Mouse (Mus musculus): ENCODE data around the gene Zfp738. TPM values are rescaled to one million over a fixed set of nuclear protein-coding genes. Genes with fewer than 3 reads are reported as not detected.

Gene Zfp738
- total and polyA plus RNA-seq, 3 experiments, result 0.47 to 35.4 (median 17.8) TPM

DNA sequence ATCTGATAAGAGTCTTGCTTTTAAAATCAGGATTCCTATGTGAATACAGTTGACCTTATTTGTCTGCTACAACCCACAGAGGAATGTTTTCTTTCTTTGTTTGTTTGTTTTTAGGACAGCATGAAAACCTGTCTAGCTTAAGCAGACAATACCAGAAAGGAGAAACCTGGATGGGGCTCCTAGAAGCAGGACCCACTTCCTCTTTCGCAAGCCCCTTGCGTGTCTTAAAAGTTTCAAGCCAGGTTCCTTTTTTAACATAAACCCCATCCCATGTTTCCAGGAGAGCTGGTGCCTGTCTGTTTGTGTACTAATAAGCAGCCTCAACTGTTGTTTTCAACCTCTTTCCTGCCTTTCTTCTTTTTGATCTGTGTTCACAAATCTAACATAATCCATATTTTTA, 12.0 kb downstream of the Zfp738 start:
- Histone ChIP-seq H3K36me3 (replicated peaks) (no peaks in the 10 kb centered on the region), H3K27me3 (ENCODE audit: insufficient read depth, low read length) (no peaks in the 10 kb centered on the region), H3K4me1 (ENCODE audit: insufficient read depth, low read depth, low read length) (no peaks in the 10 kb centered on the region), H3K9me3 (replicated peaks) (no peaks in the 10 kb centered on the region; the same call in 1 of the 2 replicates), H3K4me3 (ENCODE audit: low read depth, low read length) (no peak overlapping the region)
- no peak for TF ChIP-seq POLR2AphosphoS5 (IDR thresholded peaks at IDR 0.05; ENCODE audit: insufficient replicate concordance, low read depth, low read length)
- TF ChIP-seq CTCF (IDR thresholded peaks at IDR 0.05; ENCODE audit: low read depth, low read length), result no peak
- TF ChIP-seq TAL1 (conservative IDR thresholded peaks at IDR 0.05; ENCODE audit: low read depth, low read length), result no peak
- no peak for TF ChIP-seq GATA2 (IDR thresholded peaks at IDR 0.05; ENCODE audit: borderline replicate concordance, low read depth, low read length)
- TF ChIP-seq GATA1 (IDR thresholded peaks at IDR 0.05; ENCODE audit: borderline replicate concordance, low read length), result no peak
- DNase-seq (ENCODE audit: low spot score) (no peak), ATAC-seq (ENCODE audit: extremely low read depth, insufficient number of reproducible peaks, low FRiP score, poor library complexity, severe bottlenecking) (no peak)

- no peak for ATAC-seq (ENCODE audit: extremely low read depth, insufficient number of reproducible peaks, low FRiP score, poor library complexity, severe bottlenecking)
- Histone ChIP-seq H3K36me3 (replicated peaks) (no peaks in the 10 kb centered on the region), H3K9me3 (replicated peaks) (no peaks in the 10 kb centered on the region), H3K27me3 (ENCODE audit: insufficient read depth, low read length) (no peaks in the 10 kb centered on the region), H3K4me1 (ENCODE audit: insufficient read depth, low read depth, low read length) (no peaks in the 10 kb centered on the region), H3K4me3 (ENCODE audit: low read depth, low read length) (no peak overlapping the region)
- no peak for TF ChIP-seq TAL1 (conservative IDR thresholded peaks at IDR 0.05; ENCODE audit: low read depth, low read length)
- TF ChIP-seq CTCF (IDR thresholded peaks at IDR 0.05; ENCODE audit: low read depth, low read length), result no peak
- TF ChIP-seq GATA2 (IDR thresholded peaks at IDR 0.05; ENCODE audit: borderline replicate concordance, low read depth, low read length), result no peak
- TF ChIP-seq GATA1 (IDR thresholded peaks at IDR 0.05; ENCODE audit: borderline replicate concordance, low read length), result no peak
- no peak for TF ChIP-seq POLR2AphosphoS5 (IDR thresholded peaks at IDR 0.05; ENCODE audit: insufficient replicate concordance, low read depth, low read length)
- no peak for DNase-seq (ENCODE audit: low spot score)
These were observed 34.4 kb downstream of the Zfp738 start for GRCm38 (mm10) chr13:67652496-67652895.

GRCm38 (mm10) chr13:67637294-67638007, 49.4 kb downstream of the Zfp738 start, which contains the start of the genes Gm49345 and Zfp729a:
Gm49345 (minus strand) TSS chr13:67637769.
Zfp729a (minus strand) TSS chr13:67637791.
- Histone ChIP-seq H3K36me3 (replicated peaks) (peaks cover 3% of the 10 kb centered on the region), H3K4me1 (ENCODE audit: insufficient read depth, low read depth, low read length) (peaks cover 2% of the 10 kb centered on the region; the same call in 1 of the 2 replicates), H3K9me3 (replicated peaks) (no peaks in the 10 kb centered on the region), H3K4me3 (ENCODE audit: low read depth, low read length) (peak within 1 kb of the TSS; percentile 74), H3K27me3 (ENCODE audit: insufficient read depth, low read length) (no peaks in the 10 kb centered on the region)
- DNase-seq (ENCODE audit: low spot score), result peak; percentile 45
- TF ChIP-seq CTCF (IDR thresholded peaks at IDR 0.05; ENCODE audit: low read depth, low read length) (no peak), GATA2 (IDR thresholded peaks at IDR 0.05; ENCODE audit: borderline replicate concordance, low read depth, low read length) (no peak), TAL1 (conservative IDR thresholded peaks at IDR 0.05; ENCODE audit: low read depth, low read length) (no peak), POLR2AphosphoS5 (IDR thresholded peaks at IDR 0.05; ENCODE audit: insufficient replicate concordance, low read depth, low read length) (no peak), GATA1 (IDR thresholded peaks at IDR 0.05; ENCODE audit: borderline replicate concordance, low read length) (no peak)
- peak; percentile 98 for ATAC-seq (ENCODE audit: extremely low read depth, insufficient number of reproducible peaks, low FRiP score, poor library complexity, severe bottlenecking)

DNA sequence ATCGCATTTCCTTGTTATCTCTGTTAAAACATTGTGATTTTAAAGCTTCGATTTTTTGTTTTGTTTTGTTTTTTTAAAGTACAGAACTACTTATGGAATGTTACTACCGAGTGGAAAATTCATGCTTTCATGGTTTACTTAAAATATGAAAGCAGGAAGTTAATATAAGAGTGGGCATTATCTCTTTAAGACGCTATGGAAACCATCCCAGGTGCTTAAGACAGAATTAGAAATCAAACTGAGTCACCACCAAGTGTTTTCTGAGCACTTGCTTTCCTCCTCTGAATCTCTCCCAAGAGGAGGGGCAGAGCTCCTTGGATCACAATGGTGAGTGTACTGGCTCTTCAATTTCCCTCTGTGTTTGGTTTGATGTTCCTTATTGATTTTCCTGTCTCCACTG, 76.8 kb downstream of the Zfp738 start:
- DNase-seq (ENCODE audit: low spot score), result no peak
- H3K4me3 ChIP-seq (ENCODE audit: low read depth, low read length), result no peak overlapping the region
- H3K36me3 ChIP-seq (replicated peaks), result no peaks in the 10 kb centered on the region
- no peaks in the 10 kb centered on the region for H3K27me3 ChIP-seq (ENCODE audit: insufficient read depth, low read length)
- ATAC-seq (ENCODE audit: extremely low read depth, insufficient number of reproducible peaks, low FRiP score, poor library complexity, severe bottlenecking), result no peak; the same call in 1 of the 2 replicates
- H3K4me1 ChIP-seq (ENCODE audit: insufficient read depth, low read depth, low read length), result no peaks in the 10 kb centered on the region
- no peak for TF ChIP-seq CTCF (IDR thresholded peaks at IDR 0.05; ENCODE audit: low read depth, low read length)
- peaks cover 2% of the 10 kb centered on the region; the same call in 1 of the 2 replicates for H3K9me3 ChIP-seq (replicated peaks)

- TF ChIP-seq TAL1 (conservative IDR thresholded peaks at IDR 0.05; ENCODE audit: low read depth, low read length) (no peak), GATA1 (IDR thresholded peaks at IDR 0.05; ENCODE audit: borderline replicate concordance, low read length) (no peak), POLR2AphosphoS5 (IDR thresholded peaks at IDR 0.05; ENCODE audit: insufficient replicate concordance, low read depth, low read length) (no peak), CTCF (IDR thresholded peaks at IDR 0.05; ENCODE audit: low read depth, low read length) (no peak), GATA2 (IDR thresholded peaks at IDR 0.05; ENCODE audit: borderline replicate concordance, low read depth, low read length) (no peak)
- H3K36me3 ChIP-seq (replicated peaks), result no peaks in the 10 kb centered on the region
- H3K9me3 ChIP-seq (replicated peaks), result peaks cover 2% of the 10 kb centered on the region; the same call in 1 of the 2 replicates
- H3K4me3 ChIP-seq (ENCODE audit: low read depth, low read length), result peak within 1 kb of the TSS; percentile 69
- H3K27me3 ChIP-seq (ENCODE audit: insufficient read depth, low read length), result no peaks in the 10 kb centered on the region
- no peaks in the 10 kb centered on the region for H3K4me1 ChIP-seq (ENCODE audit: insufficient read depth, low read depth, low read length)
- DNase-seq (ENCODE audit: low spot score), result peak; percentile 3
- ATAC-seq (ENCODE audit: extremely low read depth, insufficient number of reproducible peaks, low FRiP score, poor library complexity, severe bottlenecking), result peak; percentile 80
These were observed 77.6 kb downstream of the Zfp738 start, which contains the start of gene Zfp729b for GRCm38 (mm10) chr13:67609066-67609876. Zfp729b (minus strand) TSS chr13:67609707.

Other genes with a start within 250 kb of the Zfp738 start
- gene Zfp874a, start 235.4 kb downstream of the Zfp738 start, total RNA-seq (2014; fragmentation: Nextera tagmentation), result 35.1 and 39.2 TPM in 2 replicates
- gene Zfp874a, start 235.4 kb downstream of the Zfp738 start, total RNA-seq (2017), result 11.3 and 13.2 TPM in 2 replicates
- gene Zfp874a, start 235.4 kb downstream of the Zfp738 start, polyA plus RNA-seq (2012), result 0.45 and 0.70 TPM in 2 replicates
- gene Zfp874b, start 202.8 kb downstream of the Zfp738 start, total RNA-seq (2014; fragmentation: Nextera tagmentation), result 32.2 and 37.7 TPM in 2 replicates
- gene Zfp874b, start 202.8 kb downstream of the Zfp738 start, total RNA-seq (2017), result 18.6 and 22.0 TPM in 2 replicates
- 0.63 and 0.69 TPM in 2 replicates for gene Zfp874b, start 202.8 kb downstream of the Zfp738 start, polyA plus RNA-seq (2012)
- 18.7 and 26.3 TPM in 2 replicates for gene Zfp58, start 186.5 kb downstream of the Zfp738 start, total RNA-seq (2014; fragmentation: Nextera tagmentation)
- 13.6 and 14.2 TPM in 2 replicates for gene Zfp58, start 186.5 kb downstream of the Zfp738 start, total RNA-seq (2017)
- 0.40 and 0.80 TPM in 2 replicates for gene Zfp58, start 186.5 kb downstream of the Zfp738 start, polyA plus RNA-seq (2012)
- gene Gm26965, start 160.9 kb downstream of the Zfp738 start, total RNA-seq (2014; fragmentation: Nextera tagmentation), result 3.2 and 4.3 TPM in 2 replicates
- 0.55 TPM in 1 of 2 replicates, not detected in the other for gene Gm26965, start 160.9 kb downstream of the Zfp738 start, total RNA-seq (2017)
- gene Gm26965, start 160.9 kb downstream of the Zfp738 start, polyA plus RNA-seq (2012), result not detected in 2 replicates
- 35.0 and 43.3 TPM in 2 replicates for gene Zfp87, start 160.9 kb downstream of the Zfp738 start, total RNA-seq (2014; fragmentation: Nextera tagmentation)
- gene Zfp87, start 160.9 kb downstream of the Zfp738 start, total RNA-seq (2017), result 31.5 and 32.8 TPM in 2 replicates
- 0.86 and 1.3 TPM in 2 replicates for gene Zfp87, start 160.9 kb downstream of the Zfp738 start, polyA plus RNA-seq (2012)
- gene Zfp748, start 133.2 kb downstream of the Zfp738 start, total RNA-seq (2014; fragmentation: Nextera tagmentation), result 16.6 and 18.4 TPM in 2 replicates
- 14.6 and 15.8 TPM in 2 replicates for gene Zfp748, start 133.2 kb downstream of the Zfp738 start, total RNA-seq (2017)
- gene Zfp748, start 133.2 kb downstream of the Zfp738 start, polyA plus RNA-seq (2012), result 0.25 and 0.28 TPM in 2 replicates
- 21.3 and 21.7 TPM in 2 replicates for gene Zfp729b, start 77.4 kb downstream of the Zfp738 start, total RNA-seq (2014; fragmentation: Nextera tagmentation)
- 25.6 and 26.0 TPM in 2 replicates for gene Zfp729b, start 77.4 kb downstream of the Zfp738 start, total RNA-seq (2017)
- 0.40 and 0.65 TPM in 2 replicates for gene Zfp729b, start 77.4 kb downstream of the Zfp738 start, polyA plus RNA-seq (2012)
- gene Gm49345, start 49.3 kb downstream of the Zfp738 start, total RNA-seq (2014; fragmentation: Nextera tagmentation), result 2.6 and 7.3 TPM in 2 replicates
- 3.5 and 5.9 TPM in 2 replicates for gene Gm49345, start 49.3 kb downstream of the Zfp738 start, total RNA-seq (2017)
- gene Gm49345, start 49.3 kb downstream of the Zfp738 start, polyA plus RNA-seq (2012), result not detected in 2 replicates
- gene Zfp729a, start 49.3 kb downstream of the Zfp738 start, total RNA-seq (2014; fragmentation: Nextera tagmentation), result 20.1 and 23.6 TPM in 2 replicates
- 9.3 and 11.1 TPM in 2 replicates for gene Zfp729a, start 49.3 kb downstream of the Zfp738 start, total RNA-seq (2017)
- 0.17 and 0.28 TPM in 2 replicates for gene Zfp729a, start 49.3 kb downstream of the Zfp738 start, polyA plus RNA-seq (2012)
- 16.5 and 17.2 TPM in 2 replicates for gene Zfp65, start 42.1 kb upstream of the Zfp738 start, total RNA-seq (2014; fragmentation: Nextera tagmentation)
- gene Zfp65, start 42.1 kb upstream of the Zfp738 start, total RNA-seq (2017), result 14.6 and 22.7 TPM in 2 replicates
- 0.36 and 0.78 TPM in 2 replicates for gene Zfp65, start 42.1 kb upstream of the Zfp738 start, polyA plus RNA-seq (2012)
- 9.5 and 9.9 TPM in 2 replicates for gene Zfp85, start 68.2 kb upstream of the Zfp738 start, total RNA-seq (2014; fragmentation: Nextera tagmentation)
- gene Zfp85, start 68.2 kb upstream of the Zfp738 start, total RNA-seq (2017), result 9.2 and 9.5 TPM in 2 replicates
- gene Zfp85, start 68.2 kb upstream of the Zfp738 start, polyA plus RNA-seq (2012), result 0.17 and 0.20 TPM in 2 replicates
- gene Zfp493, start 92.6 kb upstream of the Zfp738 start, total RNA-seq (2014; fragmentation: Nextera tagmentation), result 1.5 and 11.4 TPM in 2 replicates
- 1.4 and 2.3 TPM in 2 replicates for gene Zfp493, start 92.6 kb upstream of the Zfp738 start, total RNA-seq (2017)
- 0.18 and 0.29 TPM in 2 replicates for gene Zfp493, start 92.6 kb upstream of the Zfp738 start, polyA plus RNA-seq (2012)
- gene Zfp273, start 126.7 kb upstream of the Zfp738 start, total RNA-seq (2014; fragmentation: Nextera tagmentation), result 4.8 and 5.0 TPM in 2 replicates
- 3.9 and 5.8 TPM in 2 replicates for gene Zfp273, start 126.7 kb upstream of the Zfp738 start, total RNA-seq (2017)
- 0.13 TPM in 2 replicates for gene Zfp273, start 126.7 kb upstream of the Zfp738 start, polyA plus RNA-seq (2012)
- not detected in 2 replicates for gene Gm10037, start 144.0 kb upstream of the Zfp738 start, total RNA-seq (2014; fragmentation: Nextera tagmentation)
- gene Gm10037, start 144.0 kb upstream of the Zfp738 start, total RNA-seq (2017), result not detected in 2 replicates
- not detected in 2 replicates for gene Gm10037, start 144.0 kb upstream of the Zfp738 start, polyA plus RNA-seq (2012)
- gene BC048507, start 176.3 kb upstream of the Zfp738 start, total RNA-seq (2014; fragmentation: Nextera tagmentation), result not detected in 2 replicates
- not detected in 2 replicates for gene BC048507, start 176.3 kb upstream of the Zfp738 start, total RNA-seq (2017)
- not detected in 2 replicates for gene BC048507, start 176.3 kb upstream of the Zfp738 start, polyA plus RNA-seq (2012)